Mouse (Mus musculus) ES-Bruce4 (cell line): ENCODE results near the gene Slc2a1.
A peak's percentile ranks its signal among the peaks of the same experiment; 100 is the strongest.

Source experiments
- CTCF ChIP-seq: IDR thresholded peaks from one replicate; pipeline ENCODE4 v1.8.1; 2011; ENCODE audit warnings: low read depth, low read length
- EP300 ChIP-seq: IDR thresholded peaks from 2 replicates; pipeline ENCODE4 v1.6.1; 2011; ENCODE audit warnings: low read depth, low read length; ENCODE audit not compliant: insufficient read depth

- no peak for TF ChIP-seq CTCF
- TF ChIP-seq EP300: peak; percentile 97
These were observed 35.5 kb upstream of the Slc2a1 start for GRCm38 (mm10) chr4:119072941-119073451.
